Comparison of ENCODE assay signal across 8 mouse cellular contexts in genomic region chr10:128270866-128271265, GRCm38 (mm10). TPM values are rescaled to one million over a fixed set of nuclear protein-coding genes. Genes with fewer than 3 reads are reported as not detected.
DNase-seq lines count a peak whose midpoint lies in the region; ATAC-seq and TF ChIP-seq lines count a peak whose summit lies in the region.

No protein-coding gene starts in this region.

- TF ChIP-seq CTCF in bone marrow, adult 2 months (IDR thresholded peaks at IDR 0.05; ENCODE audit: control insufficient read depth, insufficient read depth, low read length), result no peak

- H3K9me3 ChIP-seq in kidney, embryonic 15.5 days (replicated peaks), result no peaks in the 10 kb centered on the region
- H3K9me3 ChIP-seq in hindbrain, embryonic 16.5 days (ENCODE audit: control insufficient read depth, low read length), result no peaks in the 10 kb centered on the region
- no peaks in the 10 kb centered on the region for H3K9me3 ChIP-seq in midbrain, embryonic 15.5 days

- peaks cover 12% of the 10 kb centered on the region; the same call in 1 of the 2 replicates for H3K4me1 ChIP-seq in kidney, embryonic 15.5 days
- H3K4me1 ChIP-seq in bone marrow, adult 2 months (ENCODE audit: control insufficient read depth, insufficient read depth, low read length), result no peaks in the 10 kb centered on the region; the same call in 1 of the 2 replicates
- H3K4me1 ChIP-seq in hindbrain, embryonic 16.5 days (ENCODE audit: control insufficient read depth, insufficient read depth, low read depth, low read length), result peaks cover 4% of the 10 kb centered on the region; the same call in 1 of the 2 replicates
- H3K4me1 ChIP-seq in midbrain, embryonic 15.5 days, result peaks cover 5% of the 10 kb centered on the region

- 43% methylated on average over 7 of the region's 7 CpGs for WGBS in kidney, embryonic 15.5 days
- WGBS in bone marrow, adult 2 months, result 34% methylated on average over 7 of the region's 7 CpGs
- WGBS in hindbrain, embryonic 16.5 days, result 46% methylated on average over 7 of the region's 7 CpGs
- WGBS in midbrain, embryonic 15.5 days, result 44% methylated on average over 7 of the region's 7 CpGs

- no peak for TF ChIP-seq POLR2A in bone marrow, adult 2 months (IDR thresholded peaks at IDR 0.05; ENCODE audit: borderline replicate concordance, control insufficient read depth, low read depth, low read length)

- no peaks in the 10 kb centered on the region for H3K27me3 ChIP-seq in kidney, embryonic 15.5 days
- no peaks in the 10 kb centered on the region for H3K27me3 ChIP-seq in hindbrain, embryonic 16.5 days (replicated peaks; ENCODE audit: control insufficient read depth, insufficient read depth, low read length)
- no peaks in the 10 kb centered on the region for H3K27me3 ChIP-seq in midbrain, embryonic 15.5 days (replicated peaks)

- H3K36me3 ChIP-seq in kidney, embryonic 15.5 days, result no peaks in the 10 kb centered on the region
- H3K36me3 ChIP-seq in hindbrain, embryonic 16.5 days (ENCODE audit: control insufficient read depth, insufficient read depth, low read length), result no peaks in the 10 kb centered on the region
- no peaks in the 10 kb centered on the region for H3K36me3 ChIP-seq in midbrain, embryonic 15.5 days (replicated peaks)

- no peak for DNase-seq in kidney, postnatal 10 days
- DNase-seq in layer of hippocampus, postnatal 14 days (ENCODE audit: low spot score in 2 of 2), result no peak
- DNase-seq in layer of hippocampus, adult 8-10 months (ENCODE audit: low spot score in 2 of 2), result no peak

- H3K27ac ChIP-seq in kidney, embryonic 15.5 days, result peak overlapping the region; percentile 78
- peak overlapping the region; percentile 79 for H3K27ac ChIP-seq in bone marrow, adult 2 months (ENCODE audit: control insufficient read depth, insufficient read depth, low read depth, low read length, poor library complexity)
- peak overlapping the region; percentile 77 for H3K27ac ChIP-seq in hindbrain, embryonic 16.5 days (ENCODE audit: low read depth, low read length)
- H3K27ac ChIP-seq in midbrain, embryonic 15.5 days, result peak overlapping the region; percentile 85

- no peak for ATAC-seq in kidney, embryonic 15.5 days (replicated peaks; ENCODE audit: low FRiP score)
- no peak for ATAC-seq in hindbrain, embryonic 16.5 days
- no peak for ATAC-seq in midbrain, embryonic 15.5 days (replicated peaks)
- ATAC-seq in erythroid progenitor cell, adult 5-6 weeks (replicated peaks; ENCODE audit: low FRiP score, poor library complexity, severe bottlenecking), result no peak

- H3K9ac ChIP-seq in kidney, embryonic 15.5 days, result peak overlapping the region; percentile 67
- H3K9ac ChIP-seq in hindbrain, embryonic 16.5 days (ENCODE audit: low read depth, low read length), result peak overlapping the region; percentile 76
- H3K9ac ChIP-seq in midbrain, embryonic 15.5 days, result peak overlapping the region; percentile 73

- peak overlapping the region; percentile 77 for H3K4me2 ChIP-seq in kidney, embryonic 15.5 days
- peak overlapping the region; percentile 81 for H3K4me2 ChIP-seq in hindbrain, embryonic 16.5 days (ENCODE audit: low read length)
- peak overlapping the region; percentile 79 for H3K4me2 ChIP-seq in midbrain, embryonic 15.5 days

- peak overlapping the region; percentile 76 for H3K4me3 ChIP-seq in kidney, embryonic 15.5 days (replicated peaks)
- H3K4me3 ChIP-seq in bone marrow, adult 2 months (replicated peaks; ENCODE audit: control insufficient read depth, low read depth, low read length), result peak overlapping the region; percentile 89
- peak overlapping the region; percentile 67 for H3K4me3 ChIP-seq in hindbrain, embryonic 16.5 days (ENCODE audit: low read length)
- peak overlapping the region; percentile 85 for H3K4me3 ChIP-seq in midbrain, embryonic 15.5 days

RNA-seq across cellular contexts. Expression of gene Stat2, which starts 0.5 kb away (rescaled TPM):
- 11.8 and 14.2 TPM in 2 replicates for polyA plus RNA-seq in kidney, embryonic 15.5 days (2015; fragmentation: Nextera tagmentation; extraction: Ambion mirVana)
- polyA plus RNA-seq in bone marrow, adult 2 months (2011; ENCODE audit: insufficient read depth, insufficient read length, low replicate concordance, missing spikeins), result 32.7 and 54.1 TPM in 2 replicates
- polyA plus RNA-seq in hindbrain, embryonic 16.5 days (2015; fragmentation: Nextera tagmentation; extraction: Ambion mirVana), result 19.3 and 22.2 TPM in 2 replicates
- polyA plus RNA-seq in midbrain, embryonic 15.5 days (2015; fragmentation: Nextera tagmentation; extraction: Ambion mirVana), result 21.4 and 23.5 TPM in 2 replicates
- 10 to 100 TPM; 29.2 to 30.3 TPM for total RNA-seq in layer of hippocampus, postnatal 14 days (2021)
- 10 to 100 TPM; 34.3 to 39.3 (median 37.8) TPM for total RNA-seq in layer of hippocampus, adult 8-10 months (2022)
- 35.6 and 37.5 TPM in 2 replicates for total RNA-seq in erythroid progenitor cell, adult 5-6 weeks (2015; ENCODE audit: low replicate concordance)
- total RNA-seq in erythroid progenitor cell, adult 5-6 weeks (2017; ENCODE audit: low replicate concordance), result 30.0 and 40.0 TPM in 2 replicates

RNA-seq across cellular contexts. Expression of gene Apof, which starts 2.4 kb away (rescaled TPM):
- 0.48 and 2.5 TPM in 2 replicates for polyA plus RNA-seq in kidney, embryonic 15.5 days (2015; fragmentation: Nextera tagmentation; extraction: Ambion mirVana)
- polyA plus RNA-seq in bone marrow, adult 2 months (2011; ENCODE audit: insufficient read depth, insufficient read length, low replicate concordance, missing spikeins), result 2.6 and 4.0 TPM in 2 replicates
- 0.24 TPM in 1 of 2 replicates, not detected in the other for polyA plus RNA-seq in hindbrain, embryonic 16.5 days (2015; fragmentation: Nextera tagmentation; extraction: Ambion mirVana)
- 0.18 TPM in 1 of 2 replicates, not detected in the other for polyA plus RNA-seq in midbrain, embryonic 15.5 days (2015; fragmentation: Nextera tagmentation; extraction: Ambion mirVana)
- not detected for total RNA-seq in layer of hippocampus, postnatal 14 days (2021)
- not detected for total RNA-seq in layer of hippocampus, adult 8-10 months (2022)
- total RNA-seq in erythroid progenitor cell, adult 5-6 weeks (2015; ENCODE audit: low replicate concordance), result not detected in 2 replicates
- not detected in 2 replicates for total RNA-seq in erythroid progenitor cell, adult 5-6 weeks (2017; ENCODE audit: low replicate concordance)

RNA-seq across cellular contexts. Expression of gene Apon, which starts 17.0 kb away (rescaled TPM):
- polyA plus RNA-seq in kidney, embryonic 15.5 days (2015; fragmentation: Nextera tagmentation; extraction: Ambion mirVana), result 0.40 and 0.45 TPM in 2 replicates
- 3.2 and 4.4 TPM in 2 replicates for polyA plus RNA-seq in bone marrow, adult 2 months (2011; ENCODE audit: insufficient read depth, insufficient read length, low replicate concordance, missing spikeins)
- 0.11 TPM in 1 of 2 replicates, not detected in the other for polyA plus RNA-seq in hindbrain, embryonic 16.5 days (2015; fragmentation: Nextera tagmentation; extraction: Ambion mirVana)
- not detected in 2 replicates for polyA plus RNA-seq in midbrain, embryonic 15.5 days (2015; fragmentation: Nextera tagmentation; extraction: Ambion mirVana)
- total RNA-seq in layer of hippocampus, postnatal 14 days (2021), result not detected
- not detected for total RNA-seq in layer of hippocampus, adult 8-10 months (2022)
- total RNA-seq in erythroid progenitor cell, adult 5-6 weeks (2015; ENCODE audit: low replicate concordance), result 2.9 and 4.7 TPM in 2 replicates
- 1.7 TPM in 1 of 2 replicates, not detected in the other for total RNA-seq in erythroid progenitor cell, adult 5-6 weeks (2017; ENCODE audit: low replicate concordance)

RNA-seq across cellular contexts. Expression of gene Il23a, which starts 27.7 kb away (rescaled TPM):
- polyA plus RNA-seq in kidney, embryonic 15.5 days (2015; fragmentation: Nextera tagmentation; extraction: Ambion mirVana), result 0.21 and 0.40 TPM in 2 replicates
- polyA plus RNA-seq in bone marrow, adult 2 months (2011; ENCODE audit: insufficient read depth, insufficient read length, low replicate concordance, missing spikeins), result 1.5 and 2.1 TPM in 2 replicates
- 0.22 and 0.73 TPM in 2 replicates for polyA plus RNA-seq in hindbrain, embryonic 16.5 days (2015; fragmentation: Nextera tagmentation; extraction: Ambion mirVana)
- not detected in 2 replicates for polyA plus RNA-seq in midbrain, embryonic 15.5 days (2015; fragmentation: Nextera tagmentation; extraction: Ambion mirVana)
- 1 to 10 TPM; 2.4 to 3.2 TPM for total RNA-seq in layer of hippocampus, postnatal 14 days (2021)
- total RNA-seq in layer of hippocampus, adult 8-10 months (2022), result not detected
- total RNA-seq in erythroid progenitor cell, adult 5-6 weeks (2015; ENCODE audit: low replicate concordance), result not detected in 2 replicates
- total RNA-seq in erythroid progenitor cell, adult 5-6 weeks (2017; ENCODE audit: low replicate concordance), result 0.39 TPM in 1 of 2 replicates, not detected in the other

RNA-seq across cellular contexts. Expression of gene Pan2, which starts 32.3 kb away (rescaled TPM):
- polyA plus RNA-seq in kidney, embryonic 15.5 days (2015; fragmentation: Nextera tagmentation; extraction: Ambion mirVana), result 38.4 and 41.7 TPM in 2 replicates
- 20.1 and 32.1 TPM in 2 replicates for polyA plus RNA-seq in bone marrow, adult 2 months (2011; ENCODE audit: insufficient read depth, insufficient read length, low replicate concordance, missing spikeins)
- 18.2 and 20.9 TPM in 2 replicates for polyA plus RNA-seq in hindbrain, embryonic 16.5 days (2015; fragmentation: Nextera tagmentation; extraction: Ambion mirVana)
- polyA plus RNA-seq in midbrain, embryonic 15.5 days (2015; fragmentation: Nextera tagmentation; extraction: Ambion mirVana), result 21.9 and 24.0 TPM in 2 replicates
- 10 to 100 TPM; 15.1 to 15.4 TPM for total RNA-seq in layer of hippocampus, postnatal 14 days (2021)
- total RNA-seq in layer of hippocampus, adult 8-10 months (2022), result 10 to 100 TPM; 14.6 to 16.3 (median 15.5) TPM
- total RNA-seq in erythroid progenitor cell, adult 5-6 weeks (2015; ENCODE audit: low replicate concordance), result 34.8 and 42.9 TPM in 2 replicates
- total RNA-seq in erythroid progenitor cell, adult 5-6 weeks (2017; ENCODE audit: low replicate concordance), result 27.0 and 27.5 TPM in 2 replicates
